16 mouse cellular contexts compared by ENCODE assay signal in the genomic region with DNA sequence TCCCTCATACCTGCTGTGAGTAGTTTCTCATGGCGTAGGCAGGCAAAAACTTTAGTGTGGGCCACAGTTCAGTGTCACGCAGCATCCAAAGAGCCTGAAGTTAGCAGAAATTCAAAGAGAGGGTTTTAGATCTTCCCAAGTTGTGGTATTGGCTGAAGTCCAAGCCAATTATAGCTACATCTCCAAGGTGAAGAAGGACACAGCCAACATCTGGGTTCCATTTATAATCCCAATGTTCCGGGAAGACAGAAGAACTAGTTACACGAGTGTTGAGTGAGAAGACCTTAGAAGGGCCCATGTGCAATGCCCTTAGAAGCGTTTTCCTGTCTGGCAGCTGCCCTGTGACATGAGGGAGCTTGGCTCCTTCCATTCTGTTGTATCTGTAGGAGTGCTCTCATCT.
"Had no signal": no experiment of that assay in that cellular context is flagged by ENCODE, and none has a peak within 500 bp of the region (broad histone marks: within the 10 kb centered on the region; RNA-seq: fewer than 3 reads in every experiment).

No protein-coding gene starts in this region.

- H3K36me3 ChIP-seq: limb, embryonic 12.5 days; liver, embryonic 13.5 days; midbrain, embryonic 10.5 days; midbrain, embryonic 13.5 days had no signal

- H3K27ac ChIP-seq: left cerebral cortex, adult 2 months; limb, embryonic 12.5 days; liver, embryonic 13.5 days; midbrain, embryonic 10.5 days; midbrain, embryonic 13.5 days had no signal

- H3K27me3 ChIP-seq: limb, embryonic 12.5 days had no signal

- H3K9me3 ChIP-seq: limb, embryonic 12.5 days; liver, embryonic 13.5 days; megakaryocyte, embryonic 14.5 days; midbrain, embryonic 10.5 days; midbrain, embryonic 13.5 days had no signal

- H3K4me3 ChIP-seq: left cerebral cortex, adult 2 months; limb, embryonic 12.5 days; liver, embryonic 13.5 days; megakaryocyte, embryonic 14.5 days; midbrain, embryonic 10.5 days; midbrain, embryonic 13.5 days had no signal

- DNase-seq: kidney, adult 2 months; kidney, postnatal 10 days; kidney, postnatal 36 days; layer of hippocampus, postnatal 36 days; liver; liver, embryonic 13.5 days; lung, adult 2 months; lung, postnatal 36 days; thymus, adult 18-20 months; thymus, postnatal 36 days had no signal

- H3K4me1 ChIP-seq: liver, embryonic 13.5 days; megakaryocyte, embryonic 14.5 days had no signal

- H3K4me2 ChIP-seq: limb, embryonic 12.5 days; liver, embryonic 13.5 days; midbrain, embryonic 13.5 days had no signal

- H3K9ac ChIP-seq: limb, embryonic 12.5 days; liver, embryonic 13.5 days; midbrain, embryonic 13.5 days had no signal

- ATAC-seq: lung, postnatal 0 days; midbrain, embryonic 13.5 days had no signal
